Mouse (Mus musculus): ENCODE measurements around the gene C87436. TPM values are rescaled to one million over a fixed set of nuclear protein-coding genes. Genes with fewer than 3 reads are reported as not detected.

Gene C87436
- total and polyA plus RNA-seq, 3 experiments = 11.6 to 18.5 TPM; not detected in 1

GRCm38 (mm10) chr6:86475462-86476167 lies 37.4 kb downstream of the C87436 start:
- H3K27me3 ChIP-seq (ENCODE audit: control insufficient read depth in 1 of 2, insufficient read depth in 2 of 2, low read length in 2 of 2) = no peaks in the 10 kb centered on the region
- no peaks in the 10 kb centered on the region for H3K9me3 ChIP-seq (replicated peaks; ENCODE audit: insufficient read depth, low read length)
- H3K27ac ChIP-seq (ENCODE audit: control insufficient read depth, low read depth, low read length) = no peak overlapping the region
- peaks cover 0 to 28% of the 10 kb centered on the region in 2 experiments; a peak in 2 of 4 replicates for H3K36me3 ChIP-seq (ENCODE audit: control insufficient read depth in 1 of 2, insufficient read depth in 2 of 2, low read length in 2 of 2)
- peaks cover 6% of the 10 kb centered on the region; the same call in 1 of the 2 replicates for H3K79me2 ChIP-seq (ENCODE audit: control insufficient read depth, insufficient read depth, low read length, poor library complexity)
- DNase-seq (ENCODE audit: low read depth, low spot score) = no peak
- TF ChIP-seq CHD1 (IDR thresholded peaks at IDR 0.05; ENCODE audit: low read depth, low read length) (no peak), ZMIZ1 (IDR thresholded peaks at IDR 0.05; ENCODE audit: low read depth, low read length) (no peak), POLR2AphosphoS2 (IDR thresholded peaks at IDR 0.05; ENCODE audit: low read length) (no peak), TCF12 (IDR thresholded peaks at IDR 0.05; ENCODE audit: low read depth, low read length) (no peak), NRF1 (IDR thresholded peaks at IDR 0.05; ENCODE audit: insufficient read depth, low read depth, low read length, poor library complexity, severe bottlenecking) (no peak), CHD2 (IDR thresholded peaks at IDR 0.05; ENCODE audit: low read length) (no peak), NELFE (IDR thresholded peaks at IDR 0.05; ENCODE audit: low read depth, low read length) (no peak), RCOR1 (IDR thresholded peaks at IDR 0.05; ENCODE audit: low read depth, low read length) (no peak), E2F4 (IDR thresholded peaks at IDR 0.05; ENCODE audit: borderline replicate concordance, low read depth, low read length) (no peak), HCFC1 (IDR thresholded peaks at IDR 0.05; ENCODE audit: low read depth, low read length) (no peak), USF2 (IDR thresholded peaks at IDR 0.05; ENCODE audit: borderline replicate concordance in 1 of 2, insufficient read depth in 1 of 2, low read depth in 1 of 2, low read length in 2 of 2) (no peak), SMC3 (IDR thresholded peaks at IDR 0.05; ENCODE audit: low read depth, low read length) (no peak), ZKSCAN1 (IDR thresholded peaks at IDR 0.05; ENCODE audit: low read depth, low read length) (no peak), MAFK (IDR thresholded peaks at IDR 0.05; ENCODE audit: borderline replicate concordance, low read depth, low read length) (no peak)
- no peak overlapping the region for H3K9ac ChIP-seq (ENCODE audit: control insufficient read depth, low read depth, low read length, poor library complexity, severe bottlenecking)
- H3K4me1 ChIP-seq (ENCODE audit: control insufficient read depth in 1 of 2, insufficient read depth in 2 of 2, low read length in 2 of 2) = peaks cover 13 to 36% of the 10 kb centered on the region in 2 experiments
- no peak overlapping the region for H3K4me3 ChIP-seq (ENCODE audit: control insufficient read depth in 1 of 2, insufficient read depth in 1 of 2, low read depth in 2 of 2, low read length in 2 of 2)

DNA sequence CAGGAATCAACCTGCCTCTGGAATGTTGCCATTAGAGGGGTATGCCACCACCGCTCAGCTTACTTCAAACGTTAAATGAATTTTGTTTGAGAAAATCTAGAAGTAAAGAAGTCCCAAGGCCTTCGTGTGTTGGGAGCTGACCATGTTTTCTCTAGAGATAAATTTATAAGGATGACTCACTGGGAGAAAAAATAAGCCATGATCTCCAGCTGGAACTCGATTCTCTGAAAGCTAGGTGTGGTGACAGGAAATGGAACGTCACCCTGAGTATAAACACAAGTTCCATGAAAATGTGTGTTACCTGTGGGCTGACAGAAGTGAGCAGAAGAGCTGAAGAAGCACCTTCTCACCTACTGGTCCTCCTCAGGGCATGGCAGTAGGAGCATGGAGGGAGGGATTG lies 38.8 kb downstream of the C87436 start:
- peaks cover 13 to 28% of the 10 kb centered on the region in 2 experiments for H3K4me1 ChIP-seq (ENCODE audit: control insufficient read depth in 1 of 2, insufficient read depth in 2 of 2, low read length in 2 of 2)
- H3K27ac ChIP-seq (ENCODE audit: control insufficient read depth, low read depth, low read length) = no peak overlapping the region
- peaks cover 0 to 23% of the 10 kb centered on the region in 2 experiments; a peak in 2 of 4 replicates for H3K36me3 ChIP-seq (ENCODE audit: control insufficient read depth in 1 of 2, insufficient read depth in 2 of 2, low read length in 2 of 2)
- no peaks in the 10 kb centered on the region for H3K27me3 ChIP-seq (ENCODE audit: control insufficient read depth in 1 of 2, insufficient read depth in 2 of 2, low read length in 2 of 2)
- no peaks in the 10 kb centered on the region for H3K9me3 ChIP-seq (replicated peaks; ENCODE audit: insufficient read depth, low read length)
- no peak overlapping the region for H3K4me3 ChIP-seq (ENCODE audit: control insufficient read depth in 1 of 2, insufficient read depth in 1 of 2, low read depth in 2 of 2, low read length in 2 of 2)
- TF ChIP-seq RAD21 (IDR thresholded peaks at IDR 0.05; ENCODE audit: low read depth, low read length) (no peak), UBTF (IDR thresholded peaks at IDR 0.05; ENCODE audit: borderline replicate concordance, insufficient read depth, low read depth, low read length) (no peak), TAL1 (IDR thresholded peaks at IDR 0.05; ENCODE audit: low read length) (no peak), USF2 (IDR thresholded peaks at IDR 0.05; ENCODE audit: borderline replicate concordance in 1 of 2, insufficient read depth in 1 of 2, low read depth in 1 of 2, low read length in 2 of 2) (no peak), MAZ (IDR thresholded peaks at IDR 0.05; ENCODE audit: low read depth, low read length) (no peak), MAX (IDR thresholded peaks at IDR 0.05; ENCODE audit: low read length) (no peak), KAT2A (conservative IDR thresholded peaks at IDR 0.05; ENCODE audit: low read depth, low read length) (no peak), GABPA (IDR thresholded peaks at IDR 0.05; ENCODE audit: low read depth, low read length) (no peak), MYC (IDR thresholded peaks at IDR 0.05; ENCODE audit: low read depth, low read length) (no peak), MAFK (IDR thresholded peaks at IDR 0.05; ENCODE audit: borderline replicate concordance, low read depth, low read length) (no peak), JUND (IDR thresholded peaks at IDR 0.05; ENCODE audit: low read depth, low read length) (no peak)
- H3K79me2 ChIP-seq (ENCODE audit: control insufficient read depth, insufficient read depth, low read length, poor library complexity) = peaks cover 6% of the 10 kb centered on the region; the same call in 1 of the 2 replicates
- H3K9ac ChIP-seq (ENCODE audit: control insufficient read depth, low read depth, low read length, poor library complexity, severe bottlenecking) = no peak overlapping the region
- no peak for DNase-seq (ENCODE audit: low read depth, low spot score)

Measured in MEL (cell line).